Mouse (Mus musculus) T-cell, adult 2 months (primary cell): ENCODE results near the gene Mfsd13b.
"Not testable (repeated sequence)": the region's sequence is repeated elsewhere in the genome, so short reads cannot be mapped to it uniquely, and the experiment has no call there.

Experiments used
- DNase-seq: peaks from one replicate; pipeline ENCODE4 v3.0.0; 2022; ENCODE audit warnings: low spot score

The Mfsd13b gene

GRCm38 (mm10) chr7:120982200-120982841 is at the start of gene Mfsd13b, which contains the start of gene Cdr2:
TSS of gene Mfsd13b (plus strand) at chr7:120982509.
TSS of gene Cdr2 (minus strand) at chr7:120982312.
- DNase-seq = peak; percentile 95

GRCm38 (mm10) chr7:120933110-120933509 is 49.2 kb upstream of the Mfsd13b start:
- DNase-seq = no peak

- no peak for DNase-seq
Measured at GRCm38 (mm10) chr7:120933680-120934195, 48.6 kb upstream of the Mfsd13b start.

GRCm38 (mm10) chr7:120934716-120935115 is 47.6 kb upstream of the Mfsd13b start:
- peak; percentile 51 for DNase-seq

GRCm38 (mm10) chr7:120936522-120936921 is 45.8 kb upstream of the Mfsd13b start:
- no peak for DNase-seq

GRCm38 (mm10) chr7:120938206-120938605 is 44.1 kb upstream of the Mfsd13b start:
- no peak for DNase-seq

GRCm38 (mm10) chr7:120940343-120940742 is 42.0 kb upstream of the Mfsd13b start:
- no peak for DNase-seq

- no peak for DNase-seq
Measured at GRCm38 (mm10) chr7:120941214-120941613, 41.1 kb upstream of the Mfsd13b start.

GRCm38 (mm10) chr7:120942506-120942905 is 39.8 kb upstream of the Mfsd13b start:
- DNase-seq = no peak

- DNase-seq = no peak
Measured at GRCm38 (mm10) chr7:120943936-120944509, 38.3 kb upstream of the Mfsd13b start.

GRCm38 (mm10) chr7:120953591-120953990 is 28.7 kb upstream of the Mfsd13b start:
- not testable (repeated sequence) for DNase-seq

GRCm38 (mm10) chr7:120960116-120960515 is 22.2 kb upstream of the Mfsd13b start:
- no peak for DNase-seq

- peak; percentile 29 for DNase-seq
Measured at GRCm38 (mm10) chr7:120960601-120961000, 21.7 kb upstream of the Mfsd13b start.

- DNase-seq = no peak
Measured at GRCm38 (mm10) chr7:120961893-120962292, 20.4 kb upstream of the Mfsd13b start.

- no peak for DNase-seq
Measured at GRCm38 (mm10) chr7:120963126-120963525, 19.2 kb upstream of the Mfsd13b start.

- no peak for DNase-seq
Measured at GRCm38 (mm10) chr7:120969221-120969620, 13.1 kb upstream of the Mfsd13b start.

GRCm38 (mm10) chr7:120970112-120970511 is 12.2 kb upstream of the Mfsd13b start:
- no peak for DNase-seq

- DNase-seq = not testable (repeated sequence)
Measured at GRCm38 (mm10) chr7:120972471-120972870, 9.8 kb upstream of the Mfsd13b start.

- no peak for DNase-seq
Measured at GRCm38 (mm10) chr7:120974001-120974400, 8.3 kb upstream of the Mfsd13b start.

GRCm38 (mm10) chr7:120977063-120977462 is 5.2 kb upstream of the Mfsd13b start:
- DNase-seq = peak; percentile 43

- no peak for DNase-seq
Measured at GRCm38 (mm10) chr7:120980041-120980440, 2.3 kb upstream of the Mfsd13b start.

GRCm38 (mm10) chr7:120980931-120981924 is 1.1 kb upstream of the Mfsd13b start:
- DNase-seq = peak; percentile 66
